Mouse (Mus musculus) forebrain, embryonic 10.5 days (tissue): Measurements from ENCODE around the gene Itgb1bp2. TPM values are rescaled to one million over a fixed set of nuclear protein-coding genes. Genes with fewer than 3 reads are reported as not detected.
"Not testable (repeated sequence)": the region's sequence is repeated elsewhere in the genome, so short reads cannot be mapped to it uniquely, and the experiment has no call there.

Experiments used
- DNase-seq: peaks from one replicate; pipeline ENCODE4 v3.0.0-alpha.2; 2017; ENCODE audit warnings: low spot score; ENCODE audit errors: extremely low spot score
- H3K27ac ChIP-seq: fragments of 300-500 bp; sonication (generic); 2 replicates; pipeline ENCODE4 v1.5.1; 2016; ENCODE audit warnings: mild to moderate bottlenecking
- H3K27me3 ChIP-seq: fragments of 300-500 bp; sonication (generic); 2 replicates; pipeline ENCODE4 v1.6.1; 2016; ENCODE audit warnings: mild to moderate bottlenecking; ENCODE audit not compliant: poor library complexity, severe bottlenecking
- H3K36me3 ChIP-seq: fragments of 300-500 bp; sonication (generic); replicated peaks from 2 replicates; pipeline ENCODE4 v1.6.1; 2016; ENCODE audit warnings: mild to moderate bottlenecking, moderate library complexity
- H3K4me1 ChIP-seq: fragments of 300-500 bp; sonication (generic); 2 replicates; pipeline ENCODE4 v1.6.1; 2016
- H3K4me3 ChIP-seq: fragments of 300-500 bp; sonication (generic); 2 replicates; pipeline ENCODE4 v1.5.1; 2016; ENCODE audit warnings: mild to moderate bottlenecking, moderate library complexity
- H3K9me3 ChIP-seq: fragments of 300-500 bp; sonication (generic); 2 replicates; pipeline ENCODE4 v1.6.1; 2016; ENCODE audit warnings: mild to moderate bottlenecking, moderate library complexity
- WGBS: fragments of 180-500 bp; shearing (Covaris S2); methylation state at CpG from one replicate; pipeline ENCODE4 v1.1.7; 2016; 5-methylcytosine and 5-hydroxymethylcytosine counted together
- polyA plus RNA-seq: library from polyadenylated mRNA; unstranded; fragments of >200 nt; fragmentation: Nextera tagmentation; extraction: Ambion mirVana; gene quantifications from 2 replicates; pipeline ENCODE4 v1.2.1, GENCODE M21; 2016

The Itgb1bp2 gene
- polyA plus RNA-seq, 1 experiment from 2014 or later: 2.0 TPM

GRCm38 (mm10) chrX:101481604-101482350 lies 32.9 kb downstream of the Itgb1bp2 start:
- no peak overlapping the region for H3K27ac ChIP-seq
- 80% methylated on average over 6 of the region's 6 CpGs for WGBS

GRCm38 (mm10) chrX:101486487-101487152 lies 37.7 kb downstream of the Itgb1bp2 start:
- H3K9me3 ChIP-seq, H3K27me3 ChIP-seq, H3K27ac ChIP-seq, H3K4me1 ChIP-seq, H3K4me3 ChIP-seq: not testable (repeated sequence)
- 32% methylated on average over 12 of the region's 12 CpGs for WGBS
- DNase-seq: peak; percentile 19
- peaks cover 15% of the 10 kb centered on the region for H3K36me3 ChIP-seq

More at GRCm38 (mm10) chrX:101481604-101482350, 32.9 kb downstream of the Itgb1bp2 start:
- no peak for DNase-seq
- peaks cover 8% of the 10 kb centered on the region for H3K27me3 ChIP-seq
- no peaks in the 10 kb centered on the region for H3K4me1 ChIP-seq
- no peaks in the 10 kb centered on the region for H3K9me3 ChIP-seq
- peaks cover 37% of the 10 kb centered on the region for H3K36me3 ChIP-seq
- no peak overlapping the region for H3K4me3 ChIP-seq

Other genes with a start within 250 kb of the Itgb1bp2 start
- 68.5 and 71.1 TPM in 2 replicates for gene Snx12, start 226.5 kb upstream of the Itgb1bp2 start, polyA plus RNA-seq
- 1.8 and 1.9 TPM in 2 replicates for gene Foxo4, start 194.6 kb upstream of the Itgb1bp2 start, polyA plus RNA-seq
- not detected in 2 replicates for gene Gm614, start 185.1 kb upstream of the Itgb1bp2 start, polyA plus RNA-seq
- gene Il2rg, start 180.8 kb upstream of the Itgb1bp2 start, polyA plus RNA-seq: 2.0 and 2.7 TPM in 2 replicates
- gene Gm20489, start 180.1 kb upstream of the Itgb1bp2 start, polyA plus RNA-seq: not detected in 2 replicates
- 33.8 and 38.6 TPM in 2 replicates for gene Med12, start 175.1 kb upstream of the Itgb1bp2 start, polyA plus RNA-seq
- gene Nlgn3, start 149.9 kb upstream of the Itgb1bp2 start, polyA plus RNA-seq: 9.6 and 11.1 TPM in 2 replicates
- not detected in 2 replicates for gene Gjb1, start 72.7 kb upstream of the Itgb1bp2 start, polyA plus RNA-seq
- gene Zmym3, start 28.2 kb upstream of the Itgb1bp2 start, polyA plus RNA-seq: 20.4 and 24.2 TPM in 2 replicates
- 639 and 665 TPM in 2 replicates for gene Nono, start 19.8 kb upstream of the Itgb1bp2 start, polyA plus RNA-seq
- gene Taf1, start 83.6 kb downstream of the Itgb1bp2 start, polyA plus RNA-seq: 22.9 and 23.0 TPM in 2 replicates
- 130 and 131 TPM in 2 replicates for gene Ogt, start 191.0 kb downstream of the Itgb1bp2 start, polyA plus RNA-seq